Mouse (Mus musculus) lung, adult 2 months (tissue): Measurements from ENCODE around the gene Liph. TPM values are rescaled to one million over a fixed set of nuclear protein-coding genes. Genes with fewer than 3 reads are reported as not detected.
A peak's percentile ranks its signal among the peaks of the same experiment; 100 is the strongest.

Experiments used
- DNase-seq: peaks from one replicate; pipeline ENCODE4 v3.0.0; 2022
- H3K4me1 ChIP-seq: fragments of 200-500 bp; 2 replicates; pipeline ENCODE4 v1.6.1; 2011; ENCODE audit warnings: low read length; ENCODE audit not compliant: control insufficient read depth, insufficient read depth
- H3K4me3 ChIP-seq: fragments of 200-500 bp; replicated peaks from 2 replicates; pipeline ENCODE3; 2011; ENCODE audit warnings: low read depth, mild to moderate bottlenecking, control low read depth, low read length; ENCODE audit errors: extremely low read depth
- CTCF ChIP-seq: fragments of 200-500 bp; IDR thresholded peaks from 2 replicates; pipeline ENCODE4 v1.5.1; 2011; ENCODE audit warnings: mild to moderate bottlenecking, low read length, control low read depth; ENCODE audit not compliant: insufficient read depth
- POLR2A ChIP-seq: fragments of 200-500 bp; IDR thresholded peaks from 2 replicates; pipeline ENCODE4 v1.6.1; 2011; ENCODE audit warnings: low read depth, mild to moderate bottlenecking, control low read depth, low read length, borderline replicate concordance; ENCODE audit errors: extremely low read depth
- WGBS: fragments of 180-500 bp; shearing (Covaris S2); methylation state at CpG from one replicate; pipeline ENCODE4 v1.1.7; 2018; 5-methylcytosine and 5-hydroxymethylcytosine counted together
- polyA plus RNA-seq: library from polyadenylated mRNA; depleted of rRNA; stranded (reverse); fragments of >200 nt; gene quantifications from 2 replicates; pipeline ENCODE4 v1.2.3, GENCODE M21; 2012

Liph gene
- polyA plus RNA-seq, 1 experiment, result 23.6 TPM

GRCm38 (mm10) chr16:21983581-21983980, 11.9 kb downstream of the Liph start:
- Histone ChIP-seq H3K4me1 (no peaks in the 10 kb centered on the region), H3K4me3 (no peak overlapping the region)
- DNase-seq, result no peak
- TF ChIP-seq POLR2A (no peak), CTCF (no peak)
- 97% methylated on average over 4 of the region's 4 CpGs for WGBS

DNA sequence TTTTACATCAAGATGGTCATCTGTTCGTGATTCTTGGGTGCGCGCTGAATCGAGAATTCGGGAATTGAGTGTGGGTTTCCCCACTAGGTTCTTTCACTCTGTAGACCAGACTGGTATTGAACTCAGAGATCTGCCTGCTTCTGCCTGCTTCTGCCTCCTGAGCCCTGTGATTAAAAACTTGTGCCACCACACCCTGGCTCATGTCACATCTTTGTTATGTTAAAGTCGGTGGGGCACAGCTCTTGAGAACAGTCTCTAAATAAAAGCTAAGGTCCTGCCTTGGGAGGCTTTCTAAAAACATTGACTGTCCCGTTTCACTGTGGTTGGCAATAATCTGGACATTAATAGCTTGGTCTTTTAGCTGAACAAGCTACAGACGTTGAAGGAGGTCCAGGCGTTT, 12.3 kb downstream of the Liph start:
- 91% methylated on average over 9 of the region's 9 CpGs for WGBS
- no peak overlapping the region for H3K4me3 ChIP-seq

GRCm38 (mm10) chr16:21977347-21977746, 18.1 kb downstream of the Liph start:
- Histone ChIP-seq H3K4me1 (0 out of 2 replicates have a peak, but pooled peaks cover 2% of the 10 kb centered on the region), H3K4me3 (no peak overlapping the region)
- 67% methylated on average over 5 of the region's 5 CpGs for WGBS
- TF ChIP-seq CTCF, result no peak
- no peak for TF ChIP-seq POLR2A
- no peak for DNase-seq

More for the DNA sequence above, 12.3 kb downstream of the Liph start:
- DNase-seq, result no peak
- TF ChIP-seq POLR2A (no peak), CTCF (no peak)
- no peaks in the 10 kb centered on the region for H3K4me1 ChIP-seq

GRCm38 (mm10) chr16:21976203-21976602, 19.3 kb downstream of the Liph start:
- WGBS, result 15% methylated on average over 16 of the region's 16 CpGs
- TF ChIP-seq POLR2A (no peak), CTCF (no peak)
- Histone ChIP-seq H3K4me3 (no peak overlapping the region), H3K4me1 (0 out of 2 replicates have a peak, but pooled peaks cover 2% of the 10 kb centered on the region)
- DNase-seq, result no peak

DNA sequence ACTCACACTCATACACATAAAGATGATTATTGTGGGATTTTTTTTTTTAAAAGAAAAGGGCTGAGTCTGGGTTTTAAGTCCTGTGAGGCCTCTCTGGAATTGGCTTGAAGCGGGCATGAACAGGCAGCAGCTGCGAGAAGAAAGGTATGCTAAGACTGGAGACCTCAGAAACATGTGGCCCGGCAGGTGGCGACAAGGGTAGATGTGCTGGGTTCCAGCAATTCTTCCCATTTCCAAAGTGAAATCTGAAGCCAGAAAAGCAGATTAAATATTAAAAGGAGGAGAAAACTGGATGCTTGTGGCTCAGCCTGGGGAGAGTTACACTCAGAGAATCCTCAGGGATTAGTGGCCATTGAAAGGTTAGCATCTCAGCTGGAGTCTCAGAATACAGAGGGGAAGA, 24.0 kb downstream of the Liph start:
- DNase-seq, result no peak
- 0 out of 2 replicates have a peak, but pooled peaks cover 2% of the 10 kb centered on the region for H3K4me1 ChIP-seq
- TF ChIP-seq POLR2A (no peak), CTCF (0 out of 2 replicates have a peak, but pooled peaks have one; percentile 12)
- WGBS, result 56% methylated on average over 4 of the region's 4 CpGs
- no peak overlapping the region for H3K4me3 ChIP-seq

GRCm38 (mm10) chr16:21970536-21970935, 24.9 kb downstream of the Liph start:
- no peak overlapping the region for H3K4me3 ChIP-seq
- no peak for TF ChIP-seq POLR2A
- no peak for DNase-seq
- WGBS, result 74% methylated on average over 6 of the region's 6 CpGs
- 0 out of 2 replicates have a peak, but pooled peaks cover 2% of the 10 kb centered on the region for H3K4me1 ChIP-seq

- WGBS, result 71% methylated on average over 5 of the region's 5 CpGs
- Histone ChIP-seq H3K4me3 (no peak overlapping the region), H3K4me1 (0 out of 2 replicates have a peak, but pooled peaks cover 2% of the 10 kb centered on the region)
- no peak for DNase-seq
- TF ChIP-seq POLR2A, result no peak
- no peak for TF ChIP-seq CTCF
These were observed 25.6 kb downstream of the Liph start for GRCm38 (mm10) chr16:21969874-21970273.

- no peak for TF ChIP-seq CTCF
- no peak for TF ChIP-seq POLR2A
- Histone ChIP-seq H3K4me1 (no peaks in the 10 kb centered on the region), H3K4me3 (no peak overlapping the region)
- DNase-seq, result no peak
- 72% methylated on average over 3 of the region's 3 CpGs for WGBS
These were observed 29.9 kb downstream of the Liph start for GRCm38 (mm10) chr16:21965576-21965975.

DNA sequence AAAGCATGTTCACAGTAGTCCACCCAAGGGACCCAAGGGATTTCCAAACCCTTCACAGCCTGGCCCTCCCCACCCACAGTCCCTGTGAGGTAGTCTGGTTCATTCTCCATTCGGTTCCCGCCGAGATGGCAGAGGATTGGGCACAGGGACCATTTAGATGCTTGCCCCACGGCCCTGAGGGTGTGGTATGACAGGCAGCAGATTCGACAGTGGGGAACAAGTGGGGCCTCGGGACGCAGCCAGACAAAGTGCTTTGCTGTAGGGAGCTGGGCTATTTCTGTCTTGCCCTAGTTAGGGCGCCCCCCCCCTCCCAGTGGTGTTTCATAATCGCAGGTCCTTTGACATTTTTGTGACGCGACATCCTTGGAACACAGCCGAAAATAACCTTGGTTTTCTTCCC, 39.9 kb downstream of the Liph start:
- peak; percentile 37 for DNase-seq
- 50% methylated on average over 12 of the region's 12 CpGs for WGBS
- Histone ChIP-seq H3K4me3 (no peak overlapping the region), H3K4me1 (peaks cover 3% of the 10 kb centered on the region; the same call in 1 of the 2 replicates)
- TF ChIP-seq POLR2A (no peak), CTCF (no peak)

- peak; percentile 76; the same call in 1 of the 2 replicates for TF ChIP-seq POLR2A
- TF ChIP-seq CTCF, result no peak
- DNase-seq, result peak; percentile 89
- Histone ChIP-seq H3K4me1 (peaks cover 4% of the 10 kb centered on the region; the same call in 1 of the 2 replicates), H3K4me3 (peak within 1 kb of the TSS; percentile 65)
- WGBS, result under 1% methylated on average over 63 of the region's 63 CpGs
These were observed 48.4 kb downstream of the Liph start, which contains the start of gene Tmem41a for GRCm38 (mm10) chr16:21946761-21947715. Tmem41a (minus strand) TSS chr16:21947552.
